Mouse (Mus musculus) megakaryocyte, embryonic 14.5 days (primary cell): ENCODE measurements around the gene H2-Ob. TPM values are rescaled to one million over a fixed set of nuclear protein-coding genes. Genes with fewer than 3 reads are reported as not detected.

ENCODE experiments used
- H3K27me3 ChIP-seq: replicated peaks from 2 replicates; pipeline ENCODE3; 2012; ENCODE audit warnings: inconsistent platforms
- H3K36me3 ChIP-seq: replicated peaks from 2 replicates; pipeline ENCODE3; 2012; ENCODE audit warnings: low read length, inconsistent platforms, mixed read lengths
- H3K4me1 ChIP-seq: 2 replicates; pipeline ENCODE4 v1.6.1; 2012; ENCODE audit warnings: inconsistent platforms
- H3K4me3 ChIP-seq: replicated peaks from 2 replicates; pipeline ENCODE3; 2012; ENCODE audit warnings: moderate library complexity, mild to moderate bottlenecking, inconsistent platforms
- H3K9me3 ChIP-seq: 2 replicates; pipeline ENCODE4 v1.6.1; 2012; ENCODE audit warnings: inconsistent platforms
- FLI1 ChIP-seq: IDR thresholded peaks from 2 replicates; pipeline ENCODE4 v1.6.1; 2012; ENCODE audit warnings: low read length, inconsistent platforms, mixed read lengths
- GATA1 ChIP-seq: IDR thresholded peaks from 3 replicates; pipeline ENCODE4 v1.6.1; 2012; ENCODE audit warnings: mixed read lengths, low read length, inconsistent platforms, borderline replicate concordance
- polyA plus RNA-seq: library from polyadenylated mRNA; stranded (reverse); fragments of >175 nt; gene quantifications from 2 replicates; pipeline ENCODE4 v1.2.3, GENCODE M21; 2012; ENCODE audit warnings: low replicate concordance; ENCODE audit not compliant: insufficient read depth

Gene H2-Ob
- polyA plus RNA-seq, 1 experiment, result 0.76 TPM

- peaks cover 49% of the 10 kb centered on the region for H3K36me3 ChIP-seq
- H3K9me3 ChIP-seq, result 0 out of 2 replicates have a peak, but pooled peaks cover 4% of the 10 kb centered on the region
- H3K27me3 ChIP-seq, result peaks cover 4% of the 10 kb centered on the region
- H3K4me1 ChIP-seq, result peaks cover 85% of the 10 kb centered on the region
- TF ChIP-seq GATA1 (no peak), FLI1 (no peak)
- peak overlapping the region; percentile 99 for H3K4me3 ChIP-seq
Observed at GRCm38 (mm10) chr17:34205746-34206176, 32.9 kb upstream of the H2-Ob start.

- Histone ChIP-seq H3K9me3 (0 out of 2 replicates have a peak, but pooled peaks cover 4% of the 10 kb centered on the region), H3K4me1 (peaks cover 85% of the 10 kb centered on the region), H3K4me3 (peak overlapping the region; percentile 59), H3K27me3 (peaks cover 4% of the 10 kb centered on the region), H3K36me3 (peaks cover 46% of the 10 kb centered on the region)
- TF ChIP-seq FLI1 (no peak), GATA1 (no peak)
Observed at GRCm38 (mm10) chr17:34206731-34207130, 32.0 kb upstream of the H2-Ob start.

- H3K4me1 ChIP-seq, result peaks cover 88% of the 10 kb centered on the region
- no peak for TF ChIP-seq FLI1
- TF ChIP-seq GATA1, result no peak
- H3K4me3 ChIP-seq, result peak overlapping the region; percentile 23
Observed at GRCm38 (mm10) chr17:34207456-34207855, 31.2 kb upstream of the H2-Ob start.

GRCm38 (mm10) chr17:34207866-34208265 lies 30.8 kb upstream of the H2-Ob start:
- Histone ChIP-seq H3K4me1 (peaks cover 88% of the 10 kb centered on the region), H3K4me3 (peak overlapping the region; percentile 81), H3K27me3 (peaks cover 2% of the 10 kb centered on the region), H3K9me3 (0 out of 2 replicates have a peak, but pooled peaks cover 4% of the 10 kb centered on the region), H3K36me3 (peaks cover 56% of the 10 kb centered on the region)
- no peak for TF ChIP-seq GATA1
- no peak for TF ChIP-seq FLI1

More at GRCm38 (mm10) chr17:34207456-34207855, 31.2 kb upstream of the H2-Ob start:
- H3K9me3 ChIP-seq, result 0 out of 2 replicates have a peak, but pooled peaks cover 4% of the 10 kb centered on the region
- peaks cover 4% of the 10 kb centered on the region for H3K27me3 ChIP-seq
- peaks cover 52% of the 10 kb centered on the region for H3K36me3 ChIP-seq

- H3K4me1 ChIP-seq, result peaks cover 84% of the 10 kb centered on the region
- H3K36me3 ChIP-seq, result peaks cover 61% of the 10 kb centered on the region
- H3K27me3 ChIP-seq, result no peaks in the 10 kb centered on the region
- H3K4me3 ChIP-seq, result no peak overlapping the region
- H3K9me3 ChIP-seq, result 0 out of 2 replicates have a peak, but pooled peaks cover 4% of the 10 kb centered on the region
- TF ChIP-seq FLI1 (no peak), GATA1 (no peak)
Observed at GRCm38 (mm10) chr17:34208421-34208820, 30.3 kb upstream of the H2-Ob start.

- 0 out of 2 replicates have a peak, but pooled peaks cover 4% of the 10 kb centered on the region for H3K9me3 ChIP-seq
- H3K4me1 ChIP-seq, result peaks cover 77% of the 10 kb centered on the region
- TF ChIP-seq FLI1 (no peak), GATA1 (no peak)
- no peak overlapping the region for H3K4me3 ChIP-seq
- H3K36me3 ChIP-seq, result peaks cover 74% of the 10 kb centered on the region
- no peaks in the 10 kb centered on the region for H3K27me3 ChIP-seq
Observed at GRCm38 (mm10) chr17:34209680-34210079, 29.0 kb upstream of the H2-Ob start.

- H3K36me3 ChIP-seq, result peaks cover 80% of the 10 kb centered on the region
Observed at GRCm38 (mm10) chr17:34210599-34210998, 28.1 kb upstream of the H2-Ob start.

GRCm38 (mm10) chr17:34211746-34212365 lies 26.8 kb upstream of the H2-Ob start:
- H3K9me3 ChIP-seq, result 0 out of 2 replicates have a peak, but pooled peaks cover 4% of the 10 kb centered on the region
- peak overlapping the region; percentile 80 for H3K4me3 ChIP-seq
- TF ChIP-seq FLI1, result no peak
- no peak for TF ChIP-seq GATA1
- no peaks in the 10 kb centered on the region for H3K27me3 ChIP-seq
- H3K4me1 ChIP-seq, result peaks cover 63% of the 10 kb centered on the region
- H3K36me3 ChIP-seq, result peaks cover 84% of the 10 kb centered on the region

More at GRCm38 (mm10) chr17:34210599-34210998, 28.1 kb upstream of the H2-Ob start:
- Histone ChIP-seq H3K4me3 (peak overlapping the region; percentile 81), H3K4me1 (peaks cover 72% of the 10 kb centered on the region), H3K27me3 (no peaks in the 10 kb centered on the region), H3K9me3 (0 out of 2 replicates have a peak, but pooled peaks cover 4% of the 10 kb centered on the region)
- 0 out of 2 replicates have a peak, but pooled peaks have one; percentile 8 for TF ChIP-seq FLI1
- TF ChIP-seq GATA1, result peak; percentile 99

- 0 out of 2 replicates have a peak, but pooled peaks cover 4% of the 10 kb centered on the region for H3K9me3 ChIP-seq
- H3K36me3 ChIP-seq, result peaks cover 87% of the 10 kb centered on the region
- no peak overlapping the region for H3K4me3 ChIP-seq
- no peaks in the 10 kb centered on the region for H3K27me3 ChIP-seq
- H3K4me1 ChIP-seq, result peaks cover 65% of the 10 kb centered on the region
- TF ChIP-seq FLI1 (no peak), GATA1 (no peak)
Observed at GRCm38 (mm10) chr17:34213936-34214335, 24.8 kb upstream of the H2-Ob start.

- H3K27me3 ChIP-seq, result no peaks in the 10 kb centered on the region
- peaks cover 76% of the 10 kb centered on the region for H3K36me3 ChIP-seq
- H3K9me3 ChIP-seq, result no peaks in the 10 kb centered on the region
- no peak overlapping the region for H3K4me3 ChIP-seq
- peaks cover 53% of the 10 kb centered on the region for H3K4me1 ChIP-seq
- TF ChIP-seq FLI1 (no peak), GATA1 (no peak)
Observed at GRCm38 (mm10) chr17:34215176-34215575, 23.5 kb upstream of the H2-Ob start.

GRCm38 (mm10) chr17:34217216-34217928 lies 21.3 kb upstream of the H2-Ob start:
- Histone ChIP-seq H3K4me3 (no peak overlapping the region), H3K4me1 (peaks cover 31% of the 10 kb centered on the region), H3K36me3 (peaks cover 62% of the 10 kb centered on the region), H3K27me3 (no peaks in the 10 kb centered on the region), H3K9me3 (no peaks in the 10 kb centered on the region)
- TF ChIP-seq FLI1 (no peak), GATA1 (no peak)
